Mouse (Mus musculus) olfactory bulb, adult 2 months (tissue): ENCODE measurements around the gene Glis2.

Source experiments
- CTCF ChIP-seq: fragments of 200-500 bp; IDR thresholded peaks from 2 replicates; pipeline ENCODE4 v1.5.1; 2012; ENCODE audit warnings: low read depth, mild to moderate bottlenecking, low read length, moderate library complexity; ENCODE audit not compliant: insufficient read depth
- POLR2A ChIP-seq: fragments of 200-500 bp; IDR thresholded peaks from 2 replicates; pipeline ENCODE4 v1.6.1; 2012; ENCODE audit warnings: mild to moderate bottlenecking, low read depth, low read length, moderate library complexity; ENCODE audit not compliant: insufficient read depth

- no peak for TF ChIP-seq CTCF
- TF ChIP-seq POLR2A = no peak
These were observed 1.0 kb downstream of the Glis2 start for GRCm38 (mm10) chr16:4595527-4595963.
